Mouse (Mus musculus): Measurements from ENCODE around the gene Dda1.

- TF ChIP-seq CTCF (IDR thresholded peaks at IDR 0.05) (no peak), EP300 (IDR thresholded peaks at IDR 0.05; ENCODE audit: insufficient read depth, low read depth, low read length) (no peak)
These were observed 40.3 kb downstream of the Dda1 start for GRCm38 (mm10) chr8:71509316-71509715.
